Mouse (Mus musculus) forebrain, postnatal 0 days (tissue): Measurements from ENCODE around the gene Map2k1. TPM values are rescaled to one million over a fixed set of nuclear protein-coding genes. Genes with fewer than 3 reads are reported as not detected.
"Not testable (repeated sequence)": the region's sequence is repeated elsewhere in the genome, so short reads cannot be mapped to it uniquely, and the experiment has no call there.

ENCODE experiments used
- ATAC-seq: fragments of 200-750 bp; cut with Nextera tagmentation; 2 replicates; pipeline ENCODE4 v1.8.0; 2017; ENCODE audit warnings: mild to moderate bottlenecking, moderate library complexity
- DNase-seq: peaks from one replicate; pipeline ENCODE4 v3.0.0-alpha.2; 2015
- H3K27ac ChIP-seq: fragments of 300-500 bp; sonication (generic); 2 replicates; pipeline ENCODE4 v1.5.1; 2014; ENCODE audit warnings: low read depth, mild to moderate bottlenecking, antibody characterized with exemption, low read length, moderate library complexity, mixed read lengths
- H3K27me3 ChIP-seq: fragments of 300-500 bp; sonication (generic); 2 replicates; pipeline ENCODE4 v1.6.1; 2014; ENCODE audit warnings: mild to moderate bottlenecking, low read length, mixed read lengths; ENCODE audit not compliant: insufficient read depth
- H3K36me3 ChIP-seq: fragments of 300-500 bp; sonication (generic); 2 replicates; pipeline ENCODE4 v1.6.1; 2014; ENCODE audit warnings: mild to moderate bottlenecking, moderate library complexity; ENCODE audit not compliant: insufficient read depth
- H3K4me1 ChIP-seq: fragments of 300-500 bp; sonication (generic); 2 replicates; pipeline ENCODE4 v1.6.1; 2014; ENCODE audit warnings: antibody characterized with exemption; ENCODE audit not compliant: insufficient read depth
- H3K4me2 ChIP-seq: fragments of 300-500 bp; sonication (generic); 2 replicates; pipeline ENCODE4 v1.6.1; 2014; ENCODE audit warnings: low read depth, mild to moderate bottlenecking, moderate library complexity
- H3K4me3 ChIP-seq: fragments of 300-500 bp; sonication (generic); 2 replicates; pipeline ENCODE4 v1.5.1; 2014; ENCODE audit warnings: low read depth, low read length, mixed read lengths
- H3K9ac ChIP-seq: fragments of 300-500 bp; sonication (generic); 2 replicates; pipeline ENCODE4 v1.6.1; 2014; ENCODE audit warnings: mild to moderate bottlenecking
- H3K9me3 ChIP-seq: fragments of 300-500 bp; sonication (generic); 2 replicates; pipeline ENCODE4 v1.6.1; 2016; ENCODE audit warnings: low read length
- CTCF ChIP-seq: sonication (generic); IDR thresholded peaks from 2 replicates; pipeline ENCODE4 v1.5.1; 2016; ENCODE audit warnings: antibody characterized with exemption, control low read depth, low read depth
- WGBS: fragments of 180-500 bp; shearing (Covaris S2); extraction: QIAGEN DNeasy Blood & Tissue Kit; methylation state at CpG from one replicate; pipeline ENCODE4 v1.1.7; 2014; 5-methylcytosine and 5-hydroxymethylcytosine counted together
- polyA plus RNA-seq: library from polyadenylated mRNA; unstranded; fragments of >200 nt; fragmentation: Nextera tagmentation; extraction: Ambion mirVana; gene quantifications from 2 replicates; pipeline ENCODE4 v1.2.1, GENCODE M21; 2015
- total RNA-seq: library from RNA; depleted of rRNA; stranded (reverse); fragments of >200 nt; gene quantifications from 2 replicates; pipeline ENCODE4 v1.2.3, GENCODE M21; 2014

Map2k1 gene
- total and polyA plus RNA-seq, 2 experiments from 2014 or later, result 60.8 to 69.9 TPM

- no peak overlapping the region for H3K9ac ChIP-seq
- no peak for TF ChIP-seq CTCF
- H3K36me3 ChIP-seq, result no peaks in the 10 kb centered on the region
- H3K4me2 ChIP-seq, result no peak overlapping the region
- H3K9me3 ChIP-seq, result no peaks in the 10 kb centered on the region
- H3K4me3 ChIP-seq, result no peak overlapping the region
- H3K27me3 ChIP-seq, result no peaks in the 10 kb centered on the region
- 94% methylated on average over 17 of the region's 17 CpGs for WGBS
- DNase-seq (no peak), ATAC-seq (no peak)
- H3K27ac ChIP-seq, result no peak overlapping the region
- no peaks in the 10 kb centered on the region for H3K4me1 ChIP-seq
Observed at GRCm38 (mm10) chr9:64214452-64214851, 39.0 kb downstream of the Map2k1 start.

GRCm38 (mm10) chr9:64207509-64208084, 45.8 kb downstream of the Map2k1 start:
- peak; percentile 76 for ATAC-seq
- DNase-seq, result peak; percentile 10
- no peak overlapping the region for H3K4me3 ChIP-seq
- H3K27me3 ChIP-seq, result no peaks in the 10 kb centered on the region
- H3K4me1 ChIP-seq, result no peaks in the 10 kb centered on the region
- 55% methylated on average over 3 of the region's 3 CpGs for WGBS
- H3K4me2 ChIP-seq, result no peak overlapping the region
- peak overlapping the region; percentile 59 for H3K27ac ChIP-seq
- no peaks in the 10 kb centered on the region for H3K9me3 ChIP-seq
- no peak for TF ChIP-seq CTCF
- H3K9ac ChIP-seq, result no peak overlapping the region
- no peaks in the 10 kb centered on the region for H3K36me3 ChIP-seq

- no peak for TF ChIP-seq CTCF
- ATAC-seq, result no peak
- no peak overlapping the region for H3K4me2 ChIP-seq
- H3K27ac ChIP-seq, result no peak overlapping the region
- no peak overlapping the region for H3K9ac ChIP-seq
- 0 out of 2 replicates have a peak, but pooled peaks cover 3% of the 10 kb centered on the region for H3K36me3 ChIP-seq
- H3K9me3 ChIP-seq, result no peaks in the 10 kb centered on the region
- no peaks in the 10 kb centered on the region for H3K27me3 ChIP-seq
- H3K4me1 ChIP-seq, result no peaks in the 10 kb centered on the region
- H3K4me3 ChIP-seq, result no peak overlapping the region
- no peak for DNase-seq
Observed at GRCm38 (mm10) chr9:64202866-64203265, 50.6 kb downstream of the Map2k1 start.

- no peak overlapping the region for H3K4me2 ChIP-seq
- H3K9me3 ChIP-seq, result no peaks in the 10 kb centered on the region
- TF ChIP-seq CTCF, result no peak
- no peaks in the 10 kb centered on the region for H3K27me3 ChIP-seq
- ATAC-seq (no peak), DNase-seq (no peak)
- H3K27ac ChIP-seq, result no peak overlapping the region
- H3K9ac ChIP-seq, result no peak overlapping the region
- no peak overlapping the region for H3K4me3 ChIP-seq
- H3K36me3 ChIP-seq, result 0 out of 2 replicates have a peak, but pooled peaks cover 3% of the 10 kb centered on the region
- no peaks in the 10 kb centered on the region for H3K4me1 ChIP-seq
Observed at GRCm38 (mm10) chr9:64202331-64202730, 51.1 kb downstream of the Map2k1 start.

GRCm38 (mm10) chr9:64199897-64200296, 53.5 kb downstream of the Map2k1 start:
- WGBS, result 80% methylated on average over 2 of the region's 2 CpGs
- no peak for TF ChIP-seq CTCF
- ATAC-seq (no peak), DNase-seq (no peak)
- 0 out of 2 replicates have a peak, but pooled peaks cover 3% of the 10 kb centered on the region for H3K36me3 ChIP-seq
- H3K4me2 ChIP-seq, result no peak overlapping the region
- no peak overlapping the region for H3K27ac ChIP-seq
- no peaks in the 10 kb centered on the region for H3K9me3 ChIP-seq
- no peaks in the 10 kb centered on the region for H3K4me1 ChIP-seq
- H3K27me3 ChIP-seq, result no peaks in the 10 kb centered on the region
- H3K9ac ChIP-seq, result no peak overlapping the region
- no peak overlapping the region for H3K4me3 ChIP-seq

- not testable (repeated sequence) for ATAC-seq
Observed at GRCm38 (mm10) chr9:64198763-64199418, 54.5 kb downstream of the Map2k1 start.

GRCm38 (mm10) chr9:64198068-64198762, 55.2 kb downstream of the Map2k1 start:
- Histone ChIP-seq H3K27ac (no peak overlapping the region), H3K9ac (no peak overlapping the region), H3K9me3 (no peaks in the 10 kb centered on the region), H3K27me3 (no peaks in the 10 kb centered on the region), H3K4me2 (no peak overlapping the region), H3K4me1 (no peaks in the 10 kb centered on the region), H3K4me3 (no peak overlapping the region), H3K36me3 (peaks cover 8% of the 10 kb centered on the region; the same call in 1 of the 2 replicates)
- DNase-seq (no peak), ATAC-seq (no peak)
- 95% methylated on average over 5 of the region's 5 CpGs for WGBS
- no peak for TF ChIP-seq CTCF

More at GRCm38 (mm10) chr9:64198763-64199418, 54.5 kb downstream of the Map2k1 start:
- WGBS, result 95% methylated on average over 7 of the region's 7 CpGs
- DNase-seq, H3K27ac ChIP-seq, H3K4me1 ChIP-seq, H3K9me3 ChIP-seq, H3K9ac ChIP-seq, H3K4me3 ChIP-seq, H3K27me3 ChIP-seq, H3K36me3 ChIP-seq, H3K4me2 ChIP-seq: not testable (repeated sequence)
